Mouse (Mus musculus): ENCODE measurements at regions not wholly inside any gene's neighbourhood (a gene's known extent, or its start where the extent isn't known, plus 50 kb on each side); places are given as distances from the start of the nearest gene placed in this dataset.

DNA sequence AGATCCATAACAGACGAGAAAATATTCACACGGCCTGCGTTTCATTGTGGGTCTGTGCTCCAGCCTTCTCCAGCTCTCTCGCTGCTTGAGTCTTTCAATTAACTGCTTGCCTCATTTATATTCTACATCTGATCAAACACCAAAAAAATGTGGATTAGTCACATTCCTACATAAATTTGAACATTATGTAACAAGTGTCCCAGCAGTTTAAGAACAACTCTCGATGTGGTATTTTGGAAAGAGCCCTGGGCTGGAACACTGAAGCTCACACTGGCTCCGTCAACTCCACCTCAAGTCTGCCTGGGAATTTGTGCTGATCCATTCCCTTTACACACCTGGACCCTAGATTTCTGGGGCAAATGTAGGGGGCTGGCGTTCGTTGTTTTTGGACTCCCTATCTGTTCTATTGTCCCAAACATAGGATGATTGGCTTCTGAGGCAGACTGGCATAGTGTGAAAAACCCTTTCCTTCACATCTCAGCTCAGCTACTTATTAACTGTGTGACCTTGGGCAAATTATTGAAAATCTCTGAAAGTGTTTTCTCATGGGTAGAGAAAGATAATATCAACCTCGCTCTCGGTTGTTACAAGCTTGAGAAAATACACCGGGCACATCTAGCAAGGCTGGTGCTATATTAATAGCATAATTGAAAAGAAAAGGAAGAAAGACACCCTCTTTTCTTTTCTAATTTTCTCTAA, 161.0 kb upstream of the Rfx3 start:
- Histone ChIP-seq H3K27ac (replicated peaks; ENCODE audit: insufficient read depth, low read depth, low read length) (no peak overlapping the region), H3K36me3 (ENCODE audit: control insufficient read depth, insufficient read depth, low read length) (no peaks in the 10 kb centered on the region), H3K4me1 (ENCODE audit: control insufficient read depth, insufficient read depth, low read length) (no peaks in the 10 kb centered on the region), H3K27me3 (ENCODE audit: control insufficient read depth, insufficient read depth, low read length) (no peaks in the 10 kb centered on the region), H3K4me3 (ENCODE audit: insufficient read depth, low read depth, low read length) (no peak overlapping the region), H3K79me2 (ENCODE audit: control insufficient read depth, insufficient read depth, low read length) (no peaks in the 10 kb centered on the region), H3K9ac (ENCODE audit: low read depth, low read length) (no peak overlapping the region)
- WGBS: 88% methylated on average over 11 of the region's 11 CpGs
- no peak for DNase-seq (ENCODE audit: extremely low read depth, low read depth, low spot score)
- TF ChIP-seq CTCF (IDR thresholded peaks at IDR 0.05; ENCODE audit: low read depth, low read length) (no peak), POLR2A (IDR thresholded peaks at IDR 0.05; ENCODE audit: extremely low read depth, insufficient read depth, low read length) (no peak)

GRCm38 (mm10) chr19:28167451-28168165, 156.6 kb upstream of the Rfx3 start:
- Histone ChIP-seq H3K4me1 (ENCODE audit: control insufficient read depth, insufficient read depth, low read length) (no peaks in the 10 kb centered on the region), H3K27ac (replicated peaks; ENCODE audit: insufficient read depth, low read depth, low read length) (no peak overlapping the region), H3K79me2 (ENCODE audit: control insufficient read depth, insufficient read depth, low read length) (no peaks in the 10 kb centered on the region), H3K27me3 (ENCODE audit: control insufficient read depth, insufficient read depth, low read length) (no peaks in the 10 kb centered on the region), H3K4me3 (ENCODE audit: insufficient read depth, low read depth, low read length) (no peak overlapping the region), H3K9ac (ENCODE audit: low read depth, low read length) (no peak overlapping the region), H3K36me3 (ENCODE audit: control insufficient read depth, insufficient read depth, low read length) (no peaks in the 10 kb centered on the region)
- WGBS: 50% methylated on average over 12 of the region's 12 CpGs
- peak; percentile 75 for DNase-seq (ENCODE audit: extremely low read depth, low read depth, low spot score)
- no peak for TF ChIP-seq POLR2A (IDR thresholded peaks at IDR 0.05; ENCODE audit: extremely low read depth, insufficient read depth, low read length)
- no peak for TF ChIP-seq CTCF (IDR thresholded peaks at IDR 0.05; ENCODE audit: low read depth, low read length)

- 82% methylated on average over 7 of the region's 7 CpGs for WGBS
Measured at GRCm38 (mm10) chr19:28166626-28167025, 155.7 kb upstream of the Rfx3 start.

GRCm38 (mm10) chr19:28165901-28166361, 155.0 kb upstream of the Rfx3 start:
- no peaks in the 10 kb centered on the region for H3K36me3 ChIP-seq (ENCODE audit: control insufficient read depth, insufficient read depth, low read length)
- peak; percentile 44 for DNase-seq (ENCODE audit: extremely low read depth, low read depth, low spot score)
- 41% methylated on average over 15 of the region's 15 CpGs for WGBS
- no peaks in the 10 kb centered on the region for H3K79me2 ChIP-seq (ENCODE audit: control insufficient read depth, insufficient read depth, low read length)
- H3K27ac ChIP-seq (replicated peaks; ENCODE audit: insufficient read depth, low read depth, low read length): no peak overlapping the region
- no peaks in the 10 kb centered on the region for H3K27me3 ChIP-seq (ENCODE audit: control insufficient read depth, insufficient read depth, low read length)
- TF ChIP-seq POLR2A (IDR thresholded peaks at IDR 0.05; ENCODE audit: extremely low read depth, insufficient read depth, low read length) (no peak), CTCF (IDR thresholded peaks at IDR 0.05; ENCODE audit: low read depth, low read length) (peak; percentile 65)
- H3K4me3 ChIP-seq (ENCODE audit: insufficient read depth, low read depth, low read length): no peak overlapping the region
- no peak overlapping the region for H3K9ac ChIP-seq (ENCODE audit: low read depth, low read length)
- no peaks in the 10 kb centered on the region for H3K4me1 ChIP-seq (ENCODE audit: control insufficient read depth, insufficient read depth, low read length)

More at GRCm38 (mm10) chr19:28166626-28167025, 155.7 kb upstream of the Rfx3 start:
- no peak overlapping the region for H3K4me3 ChIP-seq (ENCODE audit: insufficient read depth, low read depth, low read length)
- H3K36me3 ChIP-seq (ENCODE audit: control insufficient read depth, insufficient read depth, low read length): no peaks in the 10 kb centered on the region
- no peaks in the 10 kb centered on the region for H3K4me1 ChIP-seq (ENCODE audit: control insufficient read depth, insufficient read depth, low read length)
- no peaks in the 10 kb centered on the region for H3K27me3 ChIP-seq (ENCODE audit: control insufficient read depth, insufficient read depth, low read length)
- H3K9ac ChIP-seq (ENCODE audit: low read depth, low read length): no peak overlapping the region
- TF ChIP-seq POLR2A (IDR thresholded peaks at IDR 0.05; ENCODE audit: extremely low read depth, insufficient read depth, low read length) (no peak), CTCF (IDR thresholded peaks at IDR 0.05; ENCODE audit: low read depth, low read length) (no peak)
- no peaks in the 10 kb centered on the region for H3K79me2 ChIP-seq (ENCODE audit: control insufficient read depth, insufficient read depth, low read length)
- H3K27ac ChIP-seq (replicated peaks; ENCODE audit: insufficient read depth, low read depth, low read length): no peak overlapping the region
- no peak for DNase-seq (ENCODE audit: extremely low read depth, low read depth, low spot score)

DNA sequence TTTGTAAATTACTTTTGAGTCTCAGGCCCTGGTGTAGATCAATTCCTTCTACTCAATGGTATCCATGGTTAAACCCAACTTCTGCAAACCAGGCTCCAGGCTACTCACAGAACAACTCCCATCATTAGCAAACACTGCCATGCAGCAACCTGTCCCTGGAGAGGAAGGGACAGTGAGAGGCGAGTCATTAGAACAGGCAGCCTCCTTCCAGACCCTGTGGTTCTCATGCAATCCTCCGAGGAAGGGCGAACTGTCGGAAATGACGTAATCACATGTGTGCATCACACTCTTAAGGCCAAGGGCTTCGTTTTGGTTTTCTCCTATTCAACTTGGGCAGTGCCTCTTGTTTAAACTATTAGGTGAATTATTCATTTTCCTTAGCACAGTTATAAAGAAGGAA, 152.2 kb upstream of the Rfx3 start:
- H3K27ac ChIP-seq (replicated peaks; ENCODE audit: insufficient read depth, low read depth, low read length): no peak overlapping the region
- H3K4me3 ChIP-seq (ENCODE audit: insufficient read depth, low read depth, low read length): no peak overlapping the region
- TF ChIP-seq CTCF (IDR thresholded peaks at IDR 0.05; ENCODE audit: low read depth, low read length) (no peak), POLR2A (IDR thresholded peaks at IDR 0.05; ENCODE audit: extremely low read depth, insufficient read depth, low read length) (no peak)
- no peaks in the 10 kb centered on the region for H3K27me3 ChIP-seq (ENCODE audit: control insufficient read depth, insufficient read depth, low read length)
- H3K36me3 ChIP-seq (ENCODE audit: control insufficient read depth, insufficient read depth, low read length): no peaks in the 10 kb centered on the region
- WGBS: 84% methylated on average over 6 of the region's 6 CpGs
- H3K79me2 ChIP-seq (ENCODE audit: control insufficient read depth, insufficient read depth, low read length): no peaks in the 10 kb centered on the region
- DNase-seq (ENCODE audit: extremely low read depth, low read depth, low spot score): no peak
- H3K4me1 ChIP-seq (ENCODE audit: control insufficient read depth, insufficient read depth, low read length): no peaks in the 10 kb centered on the region
- no peak overlapping the region for H3K9ac ChIP-seq (ENCODE audit: low read depth, low read length)

GRCm38 (mm10) chr19:28160582-28160981, 149.6 kb upstream of the Rfx3 start:
- H3K9ac ChIP-seq (ENCODE audit: low read depth, low read length): no peak overlapping the region
- no peaks in the 10 kb centered on the region for H3K4me1 ChIP-seq (ENCODE audit: control insufficient read depth, insufficient read depth, low read length)
- no peaks in the 10 kb centered on the region for H3K36me3 ChIP-seq (ENCODE audit: control insufficient read depth, insufficient read depth, low read length)
- H3K4me3 ChIP-seq (ENCODE audit: insufficient read depth, low read depth, low read length): no peak overlapping the region
- H3K27me3 ChIP-seq (ENCODE audit: control insufficient read depth, insufficient read depth, low read length): no peaks in the 10 kb centered on the region
- WGBS: 77% methylated on average over 4 of the region's 4 CpGs
- H3K79me2 ChIP-seq (ENCODE audit: control insufficient read depth, insufficient read depth, low read length): no peaks in the 10 kb centered on the region
- peak; percentile 10 for DNase-seq (ENCODE audit: extremely low read depth, low read depth, low spot score)
- no peak overlapping the region for H3K27ac ChIP-seq (replicated peaks; ENCODE audit: insufficient read depth, low read depth, low read length)
- TF ChIP-seq CTCF (IDR thresholded peaks at IDR 0.05; ENCODE audit: low read depth, low read length) (peak; percentile 40), POLR2A (IDR thresholded peaks at IDR 0.05; ENCODE audit: extremely low read depth, insufficient read depth, low read length) (no peak)
